Mouse (Mus musculus): ENCODE results near the gene Mstn.

Mstn gene

GRCm38 (mm10) chr1:53085991-53086390 is 24.6 kb downstream of the Mstn start:
- no peak for ATAC-seq (ENCODE audit: insufficient number of reproducible peaks, low FRiP score, low TSS enrichment)

GRCm38 (mm10) chr1:53093180-53093579 is 31.7 kb downstream of the Mstn start:
- peak; percentile 82 for ATAC-seq (ENCODE audit: insufficient number of reproducible peaks, low FRiP score, low TSS enrichment)

GRCm38 (mm10) chr1:53110561-53110960 is 49.1 kb downstream of the Mstn start:
- no peak for ATAC-seq (ENCODE audit: insufficient number of reproducible peaks, low FRiP score, low TSS enrichment)

Measured in cerebellum, adult (tissue).